Mouse (Mus musculus) erythroblast, embryonic 14.5 days (primary cell): ENCODE measurements around the gene Terf2ip.

ENCODE experiments used
- GATA1 ChIP-seq: IDR thresholded peaks from 2 replicates; pipeline ENCODE4 v1.6.1; 2012; ENCODE audit warnings: low read length, inconsistent platforms, mixed read lengths
- TAL1 ChIP-seq: IDR thresholded peaks from 3 replicates; pipeline ENCODE4 v1.6.1; 2012; ENCODE audit warnings: low read length, inconsistent platforms, mixed read lengths

DNA sequence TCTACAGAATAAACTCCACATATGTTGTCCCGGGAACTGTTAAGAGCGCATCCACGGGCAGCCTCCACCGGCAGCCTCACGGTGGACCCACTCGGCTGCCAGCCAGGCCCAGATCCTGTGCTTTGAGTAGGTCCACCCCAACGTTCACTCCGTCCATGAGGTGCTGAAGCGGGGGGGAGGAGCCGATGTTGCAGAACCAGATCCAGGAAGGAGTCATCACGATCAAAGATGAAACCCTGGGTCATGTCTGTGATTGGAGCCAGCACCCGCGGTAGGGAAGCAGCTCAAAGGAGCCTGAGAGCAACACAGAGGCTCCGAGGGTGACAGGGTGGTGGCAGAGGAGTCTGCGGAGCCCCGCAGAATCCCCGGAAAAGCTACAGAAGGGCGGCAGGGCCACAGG, 26.3 kb downstream of the Terf2ip start:
- TF ChIP-seq GATA1: no peak
- TF ChIP-seq TAL1: no peak
